Comparison of ENCODE assay signal across 8 mouse cellular contexts in the genomic region with DNA sequence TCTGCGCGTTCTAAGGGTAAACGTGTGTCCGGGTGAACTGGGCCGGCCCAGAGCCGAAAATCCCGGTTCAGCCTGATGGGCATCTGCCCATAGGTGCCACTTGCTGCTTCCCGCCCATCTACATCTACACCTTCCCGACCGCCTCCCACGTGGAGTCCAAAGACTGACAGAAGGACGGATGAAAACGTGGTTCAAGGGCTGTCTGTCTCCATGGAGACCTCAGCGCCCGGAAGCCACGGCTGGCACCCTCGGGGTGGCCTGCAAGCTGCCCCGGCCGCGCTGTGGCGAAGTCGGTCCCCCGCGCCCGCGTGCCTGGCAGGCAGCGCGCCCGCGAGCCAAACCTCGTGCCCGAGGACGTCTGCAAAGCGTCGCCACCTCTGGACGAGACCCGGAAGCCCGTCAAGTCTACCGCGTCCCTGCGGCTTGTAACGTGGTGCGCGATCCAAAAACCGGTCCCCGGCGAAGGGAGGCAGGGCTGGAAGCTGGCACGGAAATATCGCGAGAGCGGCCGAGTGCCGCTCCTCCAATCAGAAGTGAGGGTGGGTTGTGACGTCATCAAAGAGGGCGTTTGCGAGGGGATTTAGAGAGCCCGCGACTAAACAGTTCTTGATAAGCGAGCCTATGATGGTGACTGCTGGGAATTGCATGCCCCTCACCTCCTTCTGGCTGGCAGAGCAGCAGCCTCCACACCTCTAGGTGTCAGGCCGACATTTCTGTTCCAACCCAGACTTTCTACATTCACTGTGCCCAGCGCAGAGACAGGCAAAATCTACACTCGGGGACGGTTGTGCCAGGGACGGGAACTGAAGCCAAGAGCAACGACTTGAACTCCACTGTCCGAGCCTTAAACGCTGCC. TPM values are rescaled to one million over a fixed set of nuclear protein-coding genes. Genes with fewer than 3 reads are reported as not detected.
DNase-seq lines count a peak whose midpoint lies in the region; ATAC-seq and TF ChIP-seq lines count a peak whose summit lies in the region.

Gene Thada (minus strand): TSS at position 453 of the 856 bp plus-strand sequence.

- peak within 1 kb of the TSS; percentile 94 for H3K27ac ChIP-seq in hindbrain, embryonic 10.5 days
- peak within 1 kb of the TSS; percentile 77 for H3K27ac ChIP-seq in lung, postnatal 0 days (ENCODE audit: low read length)

- TF ChIP-seq CTCF in lung, postnatal 0 days (IDR thresholded peaks at IDR 0.05): no peak; the same call in 1 of the 2 replicates

- WGBS in hindbrain, embryonic 10.5 days: under 1% methylated on average over 67 of the region's 67 CpGs
- under 1% methylated on average over 57 of the region's 67 CpGs for WGBS in lung, postnatal 0 days

- H3K27me3 ChIP-seq in hindbrain, embryonic 10.5 days (ENCODE audit: insufficient read depth, poor library complexity, severe bottlenecking): no peaks in the 10 kb centered on the region
- H3K27me3 ChIP-seq in lung, postnatal 0 days (replicated peaks; ENCODE audit: insufficient read depth, low read length): no peaks in the 10 kb centered on the region

- TF ChIP-seq EP300 in lung, postnatal 0 days (IDR thresholded peaks at IDR 0.05): peak; percentile 85

- H3K4me3 ChIP-seq in hindbrain, embryonic 10.5 days: peak within 1 kb of the TSS; percentile 90
- H3K4me3 ChIP-seq in lung, postnatal 0 days (ENCODE audit: low read depth, low read length): peak within 1 kb of the TSS; percentile 66

- ATAC-seq in frontal cortex, adult (ENCODE audit: low TSS enrichment): peak; percentile 100
- peak; percentile 98 for ATAC-seq in lung, postnatal 0 days

- no peaks in the 10 kb centered on the region for H3K9me3 ChIP-seq in hindbrain, embryonic 10.5 days
- no peaks in the 10 kb centered on the region for H3K9me3 ChIP-seq in lung, postnatal 0 days (ENCODE audit: low read length)

- peaks cover 23% of the 10 kb centered on the region for H3K4me1 ChIP-seq in hindbrain, embryonic 10.5 days (replicated peaks)
- peaks cover 3% of the 10 kb centered on the region; the same call in 1 of the 2 replicates for H3K4me1 ChIP-seq in lung, postnatal 0 days (ENCODE audit: insufficient read depth, low read depth, low read length)

- DNase-seq in MN1 (ENCODE audit: low spot score): peak; percentile 99
- peak; percentile 98 for DNase-seq in cerebellum, adult 9-10 months
- DNase-seq in hindbrain, embryonic 10.5 days (ENCODE audit: low spot score): peak; percentile 98
- DNase-seq in layer of hippocampus, adult 9-11 months: peak; percentile 96
- DNase-seq in lung, postnatal 0 days (ENCODE audit: low spot score): peak; percentile 98
- peak; percentile 99 for DNase-seq in ovary, postnatal 14 days (ENCODE audit: low spot score)
- DNase-seq in thymus, postnatal 14 days: peak; percentile 98

- peak within 1 kb of the TSS; percentile 74 for H3K9ac ChIP-seq in lung, postnatal 0 days (replicated peaks; ENCODE audit: low read depth)

- peak within 1 kb of the TSS; percentile 88 for H3K4me2 ChIP-seq in lung, postnatal 0 days (replicated peaks; ENCODE audit: low read depth, low read length)

- peaks cover 10% of the 10 kb centered on the region for H3K36me3 ChIP-seq in hindbrain, embryonic 10.5 days
- no peaks in the 10 kb centered on the region for H3K36me3 ChIP-seq in lung, postnatal 0 days (ENCODE audit: insufficient read depth, low read length)

RNA-seq across cellular contexts. Expression of gene Thada, which starts in this region (rescaled TPM):
- polyA plus RNA-seq in hindbrain, embryonic 10.5 days (2016; fragmentation: Nextera tagmentation; extraction: Ambion mirVana): 10.6 and 11.2 TPM in 2 replicates
- 2.3 and 2.8 TPM in 2 replicates for polyA plus RNA-seq in lung, postnatal 0 days (2015; fragmentation: Nextera tagmentation; extraction: Ambion mirVana)

Comparison
In these comparisons a context has a peak if more than half of its experiments do, and no peak if none do; other contexts are left out.
1. Peak in every context shown above with its lines: DNase-seq, ATAC-seq, H3K4me3 ChIP-seq and H3K27ac ChIP-seq.